Mouse (Mus musculus): ENCODE results near the gene Ssh1.
A peak's percentile ranks its signal among the peaks of the same experiment; 100 is the strongest.

Gene Ssh1

DNA sequence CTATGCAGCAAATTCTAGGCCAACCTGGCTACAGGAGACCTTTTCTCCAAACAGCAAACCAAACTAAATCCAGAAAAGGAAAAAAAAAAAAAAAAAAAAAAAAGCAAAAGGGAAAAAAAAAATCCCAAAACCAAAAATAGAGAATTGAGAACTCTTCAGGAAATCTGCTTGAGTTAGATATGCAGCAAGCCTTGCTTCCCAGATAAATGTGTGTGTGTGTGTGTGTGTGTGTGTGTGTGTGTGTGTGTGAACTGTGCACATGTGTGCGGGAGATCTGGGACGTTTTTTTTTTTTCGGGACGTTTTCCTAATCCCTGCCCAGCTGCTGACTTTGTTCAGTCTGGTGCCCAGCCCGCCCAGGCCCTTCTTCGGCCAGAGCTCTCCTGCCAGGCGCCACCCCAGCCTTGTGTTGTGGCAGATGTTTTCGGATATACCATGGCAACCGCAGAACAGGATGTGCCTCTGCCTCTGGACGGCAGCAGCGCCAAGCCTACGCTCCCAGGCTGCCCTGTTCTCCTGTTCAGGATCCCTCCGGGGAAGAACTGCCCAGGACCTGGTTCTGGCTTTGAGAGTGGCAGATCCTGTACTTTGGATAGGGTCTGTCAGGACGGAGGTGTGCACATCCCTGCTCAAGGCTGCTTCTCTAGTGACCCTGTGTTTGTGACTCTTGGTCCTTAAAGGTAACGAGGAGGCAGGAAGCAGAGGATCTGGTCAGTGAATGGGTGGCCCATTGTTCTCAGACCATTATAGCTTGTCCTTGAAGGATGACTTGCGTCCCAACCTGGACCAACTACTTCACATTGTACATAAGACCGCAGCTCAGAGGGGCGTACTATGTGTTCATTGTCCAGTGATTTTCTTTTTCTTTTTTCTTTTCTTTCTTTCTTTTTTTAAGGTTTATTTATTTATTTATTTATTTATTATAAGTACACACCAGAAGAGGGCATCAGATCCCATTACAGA is 62.8 kb downstream of the Ssh1 start:
- peak; percentile 65 for DNase-seq (ENCODE audit: low spot score)

DNA sequence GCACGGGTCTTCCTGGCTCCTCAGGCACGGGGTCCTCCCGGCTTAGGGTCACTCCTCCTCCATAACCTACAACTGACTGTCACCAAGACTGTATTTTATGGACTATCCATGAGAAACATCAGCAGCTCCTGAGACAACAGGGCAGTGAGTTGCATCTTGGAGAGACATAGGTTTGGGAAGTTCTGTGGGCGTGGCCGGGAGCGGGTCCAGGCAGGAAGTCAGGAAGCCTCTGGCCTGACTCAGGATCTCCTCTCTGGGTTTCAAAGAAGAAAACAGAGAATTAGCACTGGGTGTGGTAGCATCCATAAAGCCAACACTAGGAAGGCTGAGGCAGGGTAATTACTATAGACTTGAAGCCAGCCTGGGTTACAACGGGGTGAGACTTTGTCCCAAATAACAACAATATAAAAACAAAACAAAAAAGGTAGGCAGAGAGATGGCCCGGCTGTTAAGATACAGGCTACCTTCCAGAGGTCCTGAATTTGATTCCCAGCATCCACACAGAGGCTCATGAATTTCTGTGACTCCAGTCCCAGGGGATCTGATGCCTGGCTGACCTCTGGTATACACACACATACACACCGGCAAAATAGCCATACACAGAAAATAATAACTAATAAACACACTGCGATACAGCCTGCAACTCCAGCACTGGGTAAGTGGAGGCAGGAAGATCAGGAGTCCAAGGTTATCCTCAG is 63.6 kb downstream of the Ssh1 start:
- DNase-seq (ENCODE audit: low spot score): no peak

DNA sequence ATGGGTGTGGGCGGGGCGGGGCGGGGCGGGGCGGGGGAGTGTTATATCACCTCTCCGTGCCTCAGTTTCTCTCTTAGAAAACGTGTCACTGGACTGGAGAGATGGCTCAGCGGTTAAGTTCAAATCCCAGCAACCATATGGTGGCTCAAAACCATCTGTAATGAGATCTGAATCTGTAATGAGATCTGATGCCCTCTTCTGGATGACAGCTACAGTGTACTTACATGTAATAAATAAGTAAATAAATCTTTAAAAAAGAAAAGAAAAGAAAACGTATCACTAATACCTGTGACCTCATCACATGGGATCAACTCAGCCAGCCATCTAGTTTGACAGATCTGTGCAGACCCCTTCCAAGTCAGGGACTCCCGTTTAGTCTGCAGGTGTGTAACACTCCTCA is 64.2 kb downstream of the Ssh1 start:
- no peak for DNase-seq (ENCODE audit: low spot score)

DNA sequence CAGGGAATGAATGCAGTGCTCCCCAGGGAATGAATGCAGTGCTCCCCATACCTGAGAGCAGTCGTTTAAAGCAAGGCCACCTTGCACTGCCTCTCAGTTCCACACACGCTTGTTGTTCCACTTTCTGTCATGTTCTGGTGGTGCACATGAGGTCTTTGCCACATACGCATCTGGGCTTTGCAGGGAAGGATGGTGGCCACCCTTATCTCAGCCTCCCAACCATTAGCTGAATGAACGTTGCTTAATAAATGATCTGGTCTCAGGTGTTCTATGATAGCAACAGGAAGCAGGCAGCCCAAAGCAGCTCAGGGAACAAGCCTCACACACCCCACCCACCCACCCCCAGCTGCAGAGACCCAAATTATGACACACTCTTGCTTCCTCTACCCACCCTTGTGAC is 69.1 kb downstream of the Ssh1 start:
- no peak for DNase-seq (ENCODE audit: low spot score)

DNA sequence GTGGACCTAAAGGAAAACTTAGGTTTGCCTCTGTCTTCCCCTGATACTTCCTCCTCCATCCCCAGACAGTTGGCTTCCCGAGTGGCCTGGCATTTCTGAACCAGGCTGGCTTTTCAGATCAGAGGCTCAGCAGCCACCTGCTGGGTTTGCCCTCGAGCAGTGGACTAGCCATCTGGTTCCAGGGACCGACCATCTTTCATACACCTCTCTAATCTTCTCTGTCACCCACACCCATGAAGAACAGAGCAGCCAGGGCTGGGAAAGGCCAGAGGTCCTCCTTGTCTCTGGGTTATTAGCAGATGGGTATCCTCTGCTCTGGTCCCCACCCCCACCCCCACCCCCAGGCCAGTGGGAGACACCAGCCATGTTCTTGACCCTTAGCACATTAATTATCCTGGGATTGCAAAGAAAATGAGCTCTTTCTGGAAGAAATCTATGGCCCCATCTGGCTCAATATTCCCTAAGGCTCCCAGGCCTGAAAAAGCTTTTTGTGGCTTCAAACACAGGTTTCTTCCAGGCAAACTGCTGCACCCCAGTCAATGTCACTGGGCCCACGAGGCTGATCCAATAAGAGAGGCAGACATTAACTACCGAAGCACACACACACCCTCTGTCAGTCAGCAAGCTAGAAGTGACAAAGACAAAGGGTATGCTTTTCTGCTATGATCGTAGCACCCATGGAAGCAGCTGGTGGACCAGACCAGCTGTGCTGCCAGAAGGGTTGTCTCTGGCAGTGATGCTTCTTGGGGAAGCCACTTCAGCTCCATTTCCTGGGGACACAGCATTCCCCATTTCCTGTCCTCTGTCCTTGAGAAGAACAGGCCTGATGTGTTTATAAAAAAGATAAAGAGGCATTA is 72.2 kb downstream of the Ssh1 start:
- no peak for DNase-seq (ENCODE audit: low spot score)

DNA sequence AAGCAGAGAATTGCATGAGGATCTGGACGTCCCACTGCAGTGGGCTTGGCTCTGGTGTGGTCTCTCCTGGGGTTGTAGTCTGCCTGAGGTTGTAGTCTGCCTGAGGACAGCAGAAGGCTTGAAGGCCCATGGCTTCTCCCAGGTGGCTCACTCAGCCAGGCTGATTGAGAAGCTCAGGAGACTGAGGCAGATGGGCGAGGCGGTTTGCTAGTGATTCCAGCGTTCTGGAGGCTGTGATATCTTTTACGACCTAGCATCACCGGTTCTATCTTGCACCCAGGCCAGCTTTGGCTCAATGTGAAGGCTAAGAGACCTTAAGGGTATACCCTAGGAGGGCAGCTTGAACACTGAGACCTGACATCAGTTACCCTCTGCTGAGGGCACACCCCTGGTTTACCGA is 74.6 kb downstream of the Ssh1 start:
- DNase-seq (ENCODE audit: low spot score): no peak

DNA sequence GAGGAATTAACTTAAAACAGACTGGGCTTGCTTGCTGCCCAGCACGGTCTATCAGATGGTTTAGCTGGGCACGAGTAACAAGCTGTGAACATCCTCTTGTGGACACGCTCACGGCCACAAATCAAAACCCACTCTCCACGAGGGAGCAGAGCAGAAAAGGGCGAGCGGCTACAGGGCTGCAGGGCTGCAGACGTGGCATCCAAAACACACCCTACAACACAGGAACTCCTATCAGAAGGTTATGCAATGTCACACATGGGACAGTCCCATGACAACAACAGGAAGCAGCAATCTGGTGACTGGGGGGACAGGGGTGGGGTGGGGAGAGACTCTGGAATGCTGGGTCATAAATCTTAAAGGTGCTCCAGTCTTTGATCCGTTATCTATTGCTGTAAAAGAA is 75.0 kb downstream of the Ssh1 start:
- peak; percentile 64 for DNase-seq (ENCODE audit: low spot score)

DNA sequence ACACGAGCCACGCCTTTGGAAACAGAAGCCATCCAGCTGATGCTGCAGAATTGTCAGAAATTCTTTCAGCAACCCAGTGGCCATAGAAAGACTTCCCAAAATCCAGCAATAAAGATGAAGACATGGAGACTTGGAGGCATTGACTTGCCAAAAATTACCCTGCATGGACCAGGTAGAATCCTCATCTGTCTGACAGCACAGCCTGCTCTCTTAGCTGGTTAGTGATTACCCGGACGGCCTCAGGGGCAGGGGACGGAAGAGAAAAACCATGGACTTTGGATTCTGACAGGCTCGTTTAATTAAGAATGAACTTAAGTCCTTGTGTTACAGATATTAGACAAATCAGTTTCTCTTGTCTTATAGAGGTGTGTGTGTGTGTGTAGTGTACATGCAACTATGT is 83.0 kb downstream of the Ssh1 start:
- peak; percentile 79 for DNase-seq (ENCODE audit: low spot score)

DNA sequence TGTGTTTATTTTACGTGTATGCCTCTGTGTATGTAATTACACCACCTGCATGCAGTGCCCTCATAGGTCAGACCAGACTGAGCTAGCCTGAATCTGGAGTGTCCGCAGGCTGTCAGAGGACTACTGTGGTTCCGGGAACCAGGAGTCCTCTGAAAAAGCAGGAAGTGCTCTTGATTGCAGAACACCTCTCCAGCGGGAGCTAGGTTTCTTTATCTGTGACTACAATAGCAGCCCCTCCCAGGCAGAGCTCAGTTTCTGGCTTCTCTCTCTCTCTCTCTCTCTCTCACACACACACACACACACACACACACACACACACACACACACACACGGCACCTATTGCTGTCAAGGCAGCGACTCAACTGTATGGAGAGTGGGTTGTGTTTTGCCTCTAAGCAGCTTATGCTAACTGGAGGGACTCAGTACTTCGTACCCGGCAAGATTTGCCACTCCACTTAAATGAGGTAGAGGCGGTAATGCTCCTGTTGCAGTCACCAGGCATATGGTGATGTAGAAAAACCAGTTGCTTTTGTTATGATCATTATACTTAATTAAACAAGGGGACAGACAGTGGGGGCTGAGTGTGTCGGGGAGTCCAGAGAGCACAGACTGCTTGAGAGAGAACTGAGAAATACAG is 83.5 kb downstream of the Ssh1 start:
- DNase-seq (ENCODE audit: low spot score): peak; percentile 62

DNA sequence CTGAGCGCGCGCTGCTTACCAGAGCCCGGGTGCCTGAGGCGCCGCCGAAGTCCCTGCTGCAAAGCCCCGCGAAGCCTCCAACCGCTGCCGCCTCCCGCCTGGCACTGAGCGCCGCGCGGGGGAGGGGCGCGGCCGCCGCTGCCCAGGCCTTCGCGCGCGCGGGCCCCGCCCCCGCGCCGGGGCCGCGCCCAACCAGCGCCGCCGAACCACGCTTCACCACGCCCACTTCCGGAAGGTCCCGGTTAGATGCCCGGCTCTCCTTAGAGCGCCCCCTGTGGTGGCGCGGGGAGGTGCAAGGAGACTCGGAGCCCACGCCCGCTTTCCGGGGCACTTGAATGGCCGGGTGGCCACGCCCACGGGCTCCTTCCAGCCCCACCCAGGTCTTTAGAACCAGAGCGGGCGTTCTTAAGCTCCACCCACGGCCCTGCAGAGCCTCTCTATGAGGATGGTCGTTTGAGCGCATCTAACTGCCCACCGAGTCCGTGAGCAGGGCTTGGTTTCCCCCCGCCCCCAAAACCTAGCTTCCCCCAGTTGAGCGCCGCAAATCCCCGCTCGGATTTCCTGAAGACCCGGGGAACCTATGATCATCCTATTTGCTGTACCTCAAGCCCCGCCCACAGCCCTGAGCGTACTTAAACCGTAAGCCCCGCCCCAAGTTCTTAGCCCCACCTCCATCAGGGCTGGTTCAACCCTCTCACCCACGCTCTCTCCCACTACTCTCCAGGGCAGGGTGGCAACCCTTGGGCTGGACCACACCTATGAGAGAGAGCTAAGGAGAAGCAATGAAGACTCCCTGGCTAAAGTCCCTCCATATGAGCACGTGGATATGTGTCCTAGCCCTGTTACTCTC is 84.9 kb downstream of the Ssh1 start, which contains the start of gene Coro1c:
Gene Coro1c, minus strand, starts transcription at position 167 of the 850 bp plus-strand sequence.
- DNase-seq (ENCODE audit: low spot score): peak; percentile 98

DNA sequence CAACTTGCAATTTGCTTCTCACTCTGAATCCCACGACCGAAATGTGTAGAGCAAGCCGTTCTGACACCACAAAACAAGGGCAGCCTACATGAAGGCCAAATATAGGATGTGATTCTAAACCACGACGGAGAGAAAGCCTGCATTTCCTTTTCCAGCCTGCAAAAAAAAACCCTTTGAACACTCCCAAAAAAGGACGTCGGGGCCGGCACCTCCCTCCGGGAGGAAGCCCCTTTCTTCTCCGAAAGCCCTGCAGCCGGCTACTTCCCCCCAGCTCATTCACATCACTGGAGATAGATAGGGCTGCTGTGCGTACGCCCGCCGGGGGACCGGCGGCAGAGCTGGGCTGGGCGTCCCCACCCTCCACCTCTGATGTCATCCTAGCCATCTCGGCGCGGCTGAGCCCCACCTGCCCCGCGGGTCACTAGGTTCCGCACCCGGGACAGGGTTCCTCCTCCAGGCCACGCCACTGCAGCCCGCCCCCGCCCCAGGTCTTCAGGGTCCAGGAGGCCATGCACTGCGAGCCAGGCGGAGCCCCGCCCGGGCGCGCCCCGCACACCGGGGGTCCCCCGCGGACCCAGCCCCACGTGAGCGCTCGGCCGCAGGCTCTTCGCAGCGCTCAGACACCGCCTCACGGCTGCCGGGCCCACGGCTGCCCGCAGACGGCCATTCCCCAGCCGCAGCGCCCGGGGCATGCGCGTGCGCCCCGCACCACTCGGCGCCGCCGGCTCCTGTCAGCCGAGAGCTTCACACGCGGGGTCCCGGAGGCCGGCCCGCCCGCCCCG is 85.7 kb downstream of the Ssh1 start:
- DNase-seq (ENCODE audit: low spot score): peak; percentile 80

DNA sequence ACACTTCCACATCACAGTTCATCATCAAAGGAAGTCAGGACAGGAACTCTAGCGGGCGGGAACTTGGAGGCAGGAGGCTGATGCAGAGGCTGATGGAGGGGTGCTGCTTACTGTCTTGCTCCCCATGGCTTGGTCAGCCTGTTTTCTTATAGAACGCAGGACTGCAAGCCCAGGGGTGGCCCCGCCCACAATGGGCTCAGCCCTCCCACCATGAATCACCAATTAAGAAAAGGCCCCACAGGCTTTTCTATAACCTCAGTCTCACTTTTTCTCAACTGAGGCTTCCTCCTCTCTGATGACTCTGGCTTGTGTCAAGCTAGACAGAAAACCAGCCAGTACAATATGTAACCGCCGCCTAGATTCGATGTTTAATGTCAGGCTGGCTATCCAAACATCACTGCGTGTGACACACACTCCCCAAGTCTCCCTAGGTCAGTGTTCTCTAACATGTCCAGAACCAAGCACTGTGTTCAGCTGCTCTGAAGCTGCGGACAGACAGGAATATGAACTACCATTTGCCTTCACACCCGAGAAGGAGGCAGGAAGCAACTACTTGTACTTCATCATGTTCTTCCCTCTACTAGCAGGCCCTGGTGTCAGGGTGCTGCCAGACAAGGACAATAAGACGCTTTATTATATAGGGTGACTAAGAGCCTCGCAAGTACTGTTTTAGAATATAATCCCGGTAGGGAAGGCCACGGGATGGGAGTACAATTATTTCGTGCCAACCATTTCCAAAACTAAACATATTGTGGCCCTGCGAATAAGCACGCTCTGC is 86.5 kb downstream of the Ssh1 start:
- DNase-seq (ENCODE audit: low spot score): peak; percentile 52

DNA sequence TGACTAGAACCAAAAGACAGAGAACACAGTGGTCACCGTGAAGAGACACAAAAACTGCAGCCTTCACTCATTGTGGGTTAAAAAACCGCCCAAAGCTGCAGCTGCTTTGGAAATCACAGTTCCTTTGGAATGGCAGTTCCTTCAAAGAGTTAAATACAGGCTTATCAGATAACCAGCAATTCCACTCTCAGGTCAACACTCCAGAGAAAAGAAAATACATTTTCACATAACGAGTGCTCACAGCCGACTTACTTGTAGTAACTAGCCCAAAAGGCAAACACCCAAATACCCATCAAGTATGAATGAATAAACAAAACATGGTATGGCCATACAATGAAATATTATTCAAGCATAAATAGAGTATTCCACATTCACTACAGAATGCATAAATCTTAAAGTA is 88.7 kb downstream of the Ssh1 start:
- no peak for DNase-seq (ENCODE audit: low spot score)

DNA sequence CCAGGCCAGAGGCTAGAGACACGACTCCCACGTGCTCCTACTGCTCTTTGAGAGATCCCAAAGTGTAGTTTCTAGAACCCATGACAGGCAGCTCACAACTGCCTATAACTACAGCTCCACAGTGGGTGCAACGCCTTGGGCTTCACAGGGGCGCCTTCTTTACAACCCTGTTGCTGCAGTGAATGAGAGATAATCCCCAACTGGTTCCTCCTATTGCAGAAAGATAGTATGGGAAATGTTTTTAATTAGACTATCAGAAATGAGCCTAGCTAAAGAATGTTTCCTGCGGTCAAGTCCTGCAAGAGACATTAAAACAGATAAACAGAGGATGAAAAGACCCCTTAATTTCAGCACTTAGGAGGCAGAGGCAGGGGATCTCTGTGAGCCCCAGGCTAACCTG is 90.7 kb downstream of the Ssh1 start:
- no peak for DNase-seq (ENCODE audit: low spot score)

DNA sequence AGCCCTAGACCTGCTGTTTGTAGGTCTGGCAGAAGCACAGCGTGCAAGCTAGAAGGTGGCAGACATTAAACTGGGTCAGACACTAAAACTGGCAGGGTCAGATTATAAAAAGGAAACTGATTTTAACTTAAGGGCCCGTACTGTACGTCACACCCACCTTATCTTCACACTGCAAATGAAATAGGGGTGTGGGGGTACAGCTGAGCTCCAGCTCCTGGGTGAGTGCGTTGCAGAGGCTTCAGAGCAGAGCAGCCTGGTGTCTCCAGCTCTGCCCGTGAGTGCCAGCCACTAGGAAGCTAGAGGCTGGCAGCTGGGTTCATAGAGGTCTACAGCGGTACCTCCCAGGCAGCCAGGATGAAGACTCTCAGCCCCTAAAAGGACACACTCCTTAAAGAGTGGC is 91.7 kb downstream of the Ssh1 start:
- DNase-seq (ENCODE audit: low spot score): no peak

DNA sequence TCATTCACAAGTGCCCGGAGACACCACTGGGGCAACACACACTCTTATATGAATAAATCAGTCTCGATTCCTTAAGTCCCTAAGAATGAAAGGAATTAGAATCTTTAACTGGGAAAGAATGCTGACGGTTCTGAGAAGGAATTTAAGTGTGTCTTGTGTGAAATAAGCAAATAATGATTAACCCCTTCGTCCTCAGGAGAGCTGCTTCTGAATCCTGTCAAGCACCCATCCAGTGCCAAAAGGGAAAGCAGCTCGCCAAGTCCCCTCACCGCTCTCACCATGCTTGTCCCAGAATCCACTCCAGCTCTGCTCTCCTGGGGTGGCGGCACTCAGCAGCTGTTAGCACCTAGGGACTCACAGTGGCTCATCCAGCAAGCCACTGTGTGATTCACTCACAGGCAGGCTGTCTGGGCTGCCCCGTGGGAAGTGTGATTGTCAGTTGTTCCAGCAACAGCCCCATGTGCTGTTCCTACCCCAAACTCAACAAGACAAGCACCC is 92.6 kb downstream of the Ssh1 start:
- DNase-seq (ENCODE audit: low spot score): no peak

DNA sequence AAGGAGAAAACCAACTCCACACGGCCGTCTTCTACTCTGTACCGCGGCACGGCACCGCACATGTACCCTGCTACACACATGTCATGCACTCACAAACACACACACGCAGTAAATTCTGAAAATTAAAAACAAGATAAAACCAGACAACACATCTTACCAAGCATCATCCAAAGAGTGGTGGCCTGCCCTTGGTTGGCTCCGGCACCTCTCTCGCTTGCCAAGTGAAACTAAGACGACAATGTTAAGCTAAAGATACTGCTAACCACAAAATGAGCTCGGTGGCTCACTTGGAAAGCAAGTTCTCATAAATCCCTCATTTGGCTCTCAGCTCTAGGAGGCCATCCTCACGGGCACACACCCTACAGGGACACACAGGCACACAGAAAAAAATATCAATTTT is 94.2 kb downstream of the Ssh1 start:
- DNase-seq (ENCODE audit: low spot score): no peak

DNA sequence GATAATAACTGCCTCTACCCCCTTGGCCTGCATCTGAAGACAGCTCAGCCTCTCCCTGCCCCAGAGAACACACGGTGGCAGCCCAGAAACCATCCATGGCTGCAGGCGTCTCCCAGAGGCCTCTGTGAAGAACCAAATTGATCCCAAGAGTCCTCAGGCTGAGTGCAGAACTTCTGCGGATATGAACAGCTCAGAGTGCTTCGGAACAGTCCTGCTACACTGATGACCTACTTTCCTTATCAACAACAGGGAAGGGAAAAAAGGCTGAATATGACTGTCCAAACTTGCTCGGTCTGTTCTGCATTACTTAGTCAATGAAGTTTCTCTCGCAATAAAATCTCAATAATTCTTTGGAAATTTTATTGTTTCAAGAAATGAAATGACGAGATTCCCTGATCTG is 101.7 kb downstream of the Ssh1 start:
- DNase-seq (ENCODE audit: low spot score): no peak

DNA sequence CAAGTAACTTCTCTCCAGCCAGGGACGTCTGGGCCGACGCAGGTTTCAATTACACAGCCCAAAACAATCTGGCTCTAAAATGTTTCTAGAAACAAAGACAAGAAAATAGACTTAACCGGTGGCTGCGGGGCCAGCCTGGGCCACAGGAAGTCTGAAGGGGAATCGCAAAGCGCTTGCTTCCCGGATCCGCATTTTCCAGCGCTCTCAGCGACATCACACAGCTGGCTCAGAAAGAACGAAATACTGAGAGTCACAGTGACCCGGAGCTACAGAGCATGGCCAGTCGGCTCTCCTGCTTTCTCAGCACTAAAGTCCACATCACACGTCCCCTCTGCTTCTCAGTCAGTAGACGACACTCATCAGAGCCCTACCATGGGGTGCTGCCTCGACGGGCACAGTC is 102.8 kb downstream of the Ssh1 start:
- no peak for DNase-seq (ENCODE audit: low spot score)

Measured in yolk sac, embryonic 10.5 days (tissue).